Mouse (Mus musculus) heart, postnatal 0 days (tissue): ENCODE measurements at regions not wholly inside any gene's neighbourhood (a gene's known extent, or its start where the extent isn't known, plus 50 kb on each side); places are given as distances from the start of the nearest gene placed in this dataset.

Source experiments
- CTCF ChIP-seq: IDR thresholded peaks from 2 replicates; pipeline ENCODE4 v1.5.1; 2016; ENCODE audit warnings: antibody characterized with exemption, control low read depth, low read depth
- EP300 ChIP-seq: IDR thresholded peaks from 2 replicates; pipeline ENCODE4 v1.6.1; 2016; ENCODE audit warnings: antibody characterized with exemption, low read depth

DNA sequence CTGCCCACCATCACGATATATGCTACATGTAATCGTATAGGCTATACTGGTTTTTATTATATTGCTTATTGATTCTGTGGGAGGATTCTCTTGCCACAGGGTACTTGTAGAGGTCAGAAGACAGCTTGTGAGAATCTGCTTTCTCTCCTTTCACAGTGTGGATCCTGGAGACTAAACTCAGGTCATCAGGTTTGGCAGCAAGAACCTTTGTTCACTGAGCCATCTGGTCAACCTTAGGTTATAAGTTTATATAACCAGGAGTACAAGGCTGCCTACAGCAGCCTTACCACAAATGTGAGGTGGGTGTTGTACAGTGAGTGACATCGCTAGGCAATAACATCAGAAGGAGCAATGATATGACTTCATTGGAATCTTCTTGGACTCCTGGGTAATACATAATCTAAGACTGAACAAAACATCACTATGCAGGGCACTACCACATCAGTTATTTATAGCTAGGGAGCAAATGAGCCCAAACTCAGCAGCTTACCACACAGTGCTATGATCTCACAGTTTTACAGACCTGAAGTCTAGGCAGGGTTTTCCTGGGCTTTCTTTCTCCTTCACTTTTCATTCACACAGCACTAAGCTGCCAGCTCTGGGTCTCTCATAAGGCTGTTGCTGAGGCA lies 89.0 kb downstream of the Gm815 start:
- TF ChIP-seq CTCF = no peak
- TF ChIP-seq EP300 = no peak
